Mouse (Mus musculus): ENCODE data around the gene Adm2. TPM values are rescaled to one million over a fixed set of nuclear protein-coding genes. Genes with fewer than 3 reads are reported as not detected.
A peak's percentile ranks its signal among the peaks of the same experiment; 100 is the strongest.

The Adm2 gene
- total and polyA plus RNA-seq, 2 experiments from 2014 or later = not detected

- H3K27me3 ChIP-seq (ENCODE audit: insufficient read depth, low read length) = no peaks in the 10 kb centered on the region
- no peak overlapping the region; the same call in 1 of the 2 replicates for H3K9ac ChIP-seq (replicated peaks; ENCODE audit: low read length, poor library complexity, severe bottlenecking)
- H3K36me3 ChIP-seq (ENCODE audit: insufficient read depth, low read length) = peaks cover 27% of the 10 kb centered on the region
- no peak overlapping the region for H3K27ac ChIP-seq (ENCODE audit: low read depth, low read length)
- ATAC-seq (ENCODE audit: low FRiP score) (no peak), DNase-seq (ENCODE audit: low spot score) (no peak)
- H3K4me1 ChIP-seq (ENCODE audit: insufficient read depth, low read length) = peaks cover 5% of the 10 kb centered on the region; the same call in 1 of the 2 replicates
- 93% methylated on average over 16 of the region's 16 CpGs for WGBS
- H3K4me3 ChIP-seq (ENCODE audit: low read depth, low read length) = no peak overlapping the region
- no peak for TF ChIP-seq CTCF (IDR thresholded peaks at IDR 0.05)
- H3K4me2 ChIP-seq (ENCODE audit: low read depth, low read length, poor library complexity, severe bottlenecking) = no peak overlapping the region
- no peaks in the 10 kb centered on the region for H3K9me3 ChIP-seq (ENCODE audit: low read length)
Observed at GRCm38 (mm10) chr15:89353837-89354236, 31.3 kb downstream of the Adm2 start.

- no peaks in the 10 kb centered on the region for H3K27me3 ChIP-seq (ENCODE audit: insufficient read depth, low read length)
- no peak overlapping the region for H3K27ac ChIP-seq (ENCODE audit: low read depth, low read length)
- peaks cover 27% of the 10 kb centered on the region for H3K36me3 ChIP-seq (ENCODE audit: insufficient read depth, low read length)
- no peak for TF ChIP-seq CTCF (IDR thresholded peaks at IDR 0.05)
- no peak overlapping the region; the same call in 1 of the 2 replicates for H3K9ac ChIP-seq (replicated peaks; ENCODE audit: low read length, poor library complexity, severe bottlenecking)
- H3K4me2 ChIP-seq (ENCODE audit: low read depth, low read length, poor library complexity, severe bottlenecking) = peak overlapping the region; percentile 70
- H3K4me3 ChIP-seq (ENCODE audit: low read depth, low read length) = peak overlapping the region; percentile 68
- no peak for DNase-seq (ENCODE audit: low spot score)
- ATAC-seq (ENCODE audit: low FRiP score) = no peak
- no peaks in the 10 kb centered on the region for H3K9me3 ChIP-seq (ENCODE audit: low read length)
- WGBS = 81% methylated on average over 7 of the region's 7 CpGs
- peaks cover 5% of the 10 kb centered on the region; the same call in 1 of the 2 replicates for H3K4me1 ChIP-seq (ENCODE audit: insufficient read depth, low read length)
Observed at GRCm38 (mm10) chr15:89354455-89354854, 31.9 kb downstream of the Adm2 start.

GRCm38 (mm10) chr15:89355241-89356187 is 33.0 kb downstream of the Adm2 start, which contains the start of the genes Lmf2 and Ncaph2:
Gene Lmf2 (minus strand): TSS chr15:89355659.
Gene Ncaph2 (plus strand): TSS chr15:89355719.
- under 1% methylated on average over 64 of the region's 64 CpGs for WGBS

GRCm38 (mm10) chr15:89356372-89356771 is 33.9 kb downstream of the Adm2 start:
- peak; percentile 52 for ATAC-seq (ENCODE audit: low FRiP score)
- peaks cover 5% of the 10 kb centered on the region; the same call in 1 of the 2 replicates for H3K4me1 ChIP-seq (ENCODE audit: insufficient read depth, low read length)
- under 1% methylated on average over 15 of the region's 15 CpGs for WGBS
- peak overlapping the region; percentile 73 for H3K9ac ChIP-seq (replicated peaks; ENCODE audit: low read length, poor library complexity, severe bottlenecking)
- peak overlapping the region; percentile 82 for H3K27ac ChIP-seq (ENCODE audit: low read depth, low read length)
- H3K36me3 ChIP-seq (ENCODE audit: insufficient read depth, low read length) = peaks cover 27% of the 10 kb centered on the region
- H3K4me3 ChIP-seq (ENCODE audit: low read depth, low read length) = peak overlapping the region; percentile 68
- H3K4me2 ChIP-seq (ENCODE audit: low read depth, low read length, poor library complexity, severe bottlenecking) = peak overlapping the region; percentile 70
- H3K27me3 ChIP-seq (ENCODE audit: insufficient read depth, low read length) = no peaks in the 10 kb centered on the region
- no peak for TF ChIP-seq CTCF (IDR thresholded peaks at IDR 0.05)
- H3K9me3 ChIP-seq (ENCODE audit: low read length) = no peaks in the 10 kb centered on the region
- DNase-seq (ENCODE audit: low spot score) = peak; percentile 92

More at GRCm38 (mm10) chr15:89355241-89356187, 33.0 kb downstream of the Adm2 start, which contains the start of the genes Lmf2 and Ncaph2:
- Histone ChIP-seq H3K4me1 (ENCODE audit: insufficient read depth, low read length) (peaks cover 5% of the 10 kb centered on the region; the same call in 1 of the 2 replicates), H3K27ac (ENCODE audit: low read depth, low read length) (peak within 1 kb of the TSS; percentile 82), H3K27me3 (ENCODE audit: insufficient read depth, low read length) (no peaks in the 10 kb centered on the region), H3K4me2 (ENCODE audit: low read depth, low read length, poor library complexity, severe bottlenecking) (peak within 1 kb of the TSS; percentile 70), H3K4me3 (ENCODE audit: low read depth, low read length) (peak within 1 kb of the TSS; percentile 68), H3K9me3 (ENCODE audit: low read length) (no peaks in the 10 kb centered on the region), H3K36me3 (ENCODE audit: insufficient read depth, low read length) (peaks cover 27% of the 10 kb centered on the region), H3K9ac (replicated peaks; ENCODE audit: low read length, poor library complexity, severe bottlenecking) (peak within 1 kb of the TSS; percentile 73)
- peak; percentile 97 for DNase-seq (ENCODE audit: low spot score)
- no peak; the same call in 1 of the 2 replicates for TF ChIP-seq CTCF (IDR thresholded peaks at IDR 0.05)
- peak; percentile 88 for ATAC-seq (ENCODE audit: low FRiP score)

- no peaks in the 10 kb centered on the region for H3K27me3 ChIP-seq (ENCODE audit: insufficient read depth, low read length)
- no peak overlapping the region for H3K4me3 ChIP-seq (ENCODE audit: low read depth, low read length)
- DNase-seq (ENCODE audit: low spot score) (no peak), ATAC-seq (ENCODE audit: low FRiP score) (no peak)
- H3K27ac ChIP-seq (ENCODE audit: low read depth, low read length) = no peak overlapping the region
- no peak for TF ChIP-seq CTCF (IDR thresholded peaks at IDR 0.05)
- no peaks in the 10 kb centered on the region for H3K9me3 ChIP-seq (ENCODE audit: low read length)
- no peak overlapping the region for H3K9ac ChIP-seq (replicated peaks; ENCODE audit: low read length, poor library complexity, severe bottlenecking)
- 87% methylated on average over 3 of the region's 3 CpGs for WGBS
- H3K4me2 ChIP-seq (ENCODE audit: low read depth, low read length, poor library complexity, severe bottlenecking) = no peak overlapping the region
- peaks cover 28% of the 10 kb centered on the region for H3K36me3 ChIP-seq (ENCODE audit: insufficient read depth, low read length)
- peaks cover 5% of the 10 kb centered on the region; the same call in 1 of the 2 replicates for H3K4me1 ChIP-seq (ENCODE audit: insufficient read depth, low read length)
Observed at GRCm38 (mm10) chr15:89358784-89359183, 36.3 kb downstream of the Adm2 start.

- Histone ChIP-seq H3K36me3 (ENCODE audit: insufficient read depth, low read length) (peaks cover 66% of the 10 kb centered on the region), H3K27me3 (ENCODE audit: insufficient read depth, low read length) (no peaks in the 10 kb centered on the region), H3K4me2 (ENCODE audit: low read depth, low read length, poor library complexity, severe bottlenecking) (no peak overlapping the region), H3K4me1 (ENCODE audit: insufficient read depth, low read length) (no peaks in the 10 kb centered on the region), H3K9me3 (ENCODE audit: low read length) (no peaks in the 10 kb centered on the region), H3K4me3 (ENCODE audit: low read depth, low read length) (no peak overlapping the region), H3K27ac (ENCODE audit: low read depth, low read length) (no peak overlapping the region), H3K9ac (replicated peaks; ENCODE audit: low read length, poor library complexity, severe bottlenecking) (no peak overlapping the region)
- ATAC-seq (ENCODE audit: low FRiP score) = no peak
- no peak for DNase-seq (ENCODE audit: low spot score)
- no peak for TF ChIP-seq CTCF (IDR thresholded peaks at IDR 0.05)
- WGBS = 93% methylated on average over 7 of the region's 7 CpGs
Observed at GRCm38 (mm10) chr15:89363051-89363450, 40.5 kb downstream of the Adm2 start.

Data from midbrain, postnatal 0 days (tissue).